Mouse (Mus musculus) spleen, postnatal 36 days (tissue): ENCODE measurements around the gene Cdc73.
"Not testable (repeated sequence)": the region's sequence is repeated elsewhere in the genome, so short reads cannot be mapped to it uniquely, and the experiment has no call there.

Experiments
- DNase-seq, 2 experiments: peaks; one replicate each; pipeline ENCODE4 v3.0.0; 2022; ENCODE audit warnings: low spot score in 2 of 2, mixed read lengths in 1 of 2

Gene Cdc73

DNA sequence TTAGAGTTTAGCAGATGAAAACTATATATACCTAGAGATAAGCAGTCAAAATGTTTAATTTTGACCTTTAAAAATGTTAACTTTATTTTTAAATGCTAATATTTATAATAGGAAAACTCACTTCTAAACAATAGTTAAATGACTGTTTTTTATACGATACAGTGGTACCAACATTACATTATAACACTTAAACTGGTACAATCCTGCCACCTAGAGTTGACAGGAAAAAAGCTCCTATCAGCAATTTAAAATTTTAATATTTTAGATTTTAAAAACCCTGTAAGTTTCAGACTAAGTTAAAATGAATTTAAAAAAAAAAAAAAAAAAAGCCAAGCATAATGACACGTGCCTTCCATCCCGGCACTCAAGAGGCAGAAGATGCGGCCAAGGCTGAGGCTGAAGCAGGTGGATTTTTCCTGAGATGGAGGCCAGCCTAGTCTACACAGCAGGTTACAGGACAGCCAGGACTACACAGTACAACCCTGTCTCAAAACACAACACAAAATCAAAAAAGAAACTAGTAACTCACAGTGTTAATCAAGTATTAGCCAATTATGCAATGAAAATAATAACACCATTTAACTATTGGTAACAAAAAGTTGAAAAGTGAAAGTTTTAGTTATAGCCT, 26.8 kb downstream of the Cdc73 start:
- no peak for DNase-seq

DNA sequence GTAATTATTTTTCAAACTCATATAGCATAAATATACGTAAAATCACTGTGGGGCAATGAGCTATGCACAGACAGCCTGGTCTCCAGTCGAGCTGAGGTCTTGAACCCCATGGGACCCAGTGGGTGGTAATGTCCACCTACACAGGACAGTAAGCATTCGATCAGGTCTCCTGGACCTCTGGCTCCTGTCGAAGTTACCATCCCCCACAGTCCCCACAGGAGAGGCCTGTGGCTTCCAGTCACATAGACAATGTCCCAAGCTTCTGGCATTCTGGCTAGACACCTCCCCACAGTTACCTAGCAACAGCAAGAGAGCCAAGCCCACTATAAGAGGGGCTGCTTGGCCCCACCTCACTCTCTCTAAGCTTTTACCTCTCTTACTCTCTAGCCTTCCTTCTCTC, 37.9 kb downstream of the Cdc73 start:
- not testable (repeated sequence) for DNase-seq

DNA sequence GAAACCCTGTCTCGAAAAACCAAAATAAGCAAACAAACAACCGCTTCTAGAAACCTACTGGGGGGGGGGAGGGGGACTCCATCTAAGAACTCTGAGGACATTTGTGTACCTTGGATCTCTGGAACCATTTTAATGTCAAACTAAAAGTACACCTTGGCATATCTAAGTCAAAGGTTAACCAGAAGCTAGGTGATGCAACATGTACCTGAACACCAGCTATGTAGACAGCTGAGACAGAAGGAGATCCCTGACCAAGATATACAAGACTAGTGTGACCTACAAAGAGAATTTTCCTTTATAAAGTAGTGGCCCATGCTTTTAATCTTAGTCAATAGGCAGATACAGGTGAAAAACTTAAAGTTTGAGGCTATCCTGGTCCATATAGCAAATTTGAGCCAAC, 39.5 kb downstream of the Cdc73 start:
- no peak for DNase-seq

DNA sequence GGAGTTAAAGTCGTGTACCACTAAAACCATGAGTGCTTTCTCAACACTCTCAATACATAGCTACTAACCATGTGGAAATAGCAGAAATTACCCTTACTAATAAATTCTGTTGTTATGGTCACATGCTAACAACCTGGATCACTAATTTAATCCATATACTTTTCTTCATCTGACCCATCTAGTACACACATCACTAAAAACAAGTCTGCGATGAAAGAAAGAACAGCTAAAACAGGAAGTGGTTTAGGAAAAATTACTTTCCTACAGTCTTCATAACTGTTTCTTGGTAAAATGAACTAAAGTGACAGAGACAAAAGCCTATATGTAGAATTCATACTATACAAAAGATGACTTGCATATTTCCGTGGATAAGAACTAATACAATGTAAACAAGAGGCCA, 49.0 kb downstream of the Cdc73 start:
- no peak for DNase-seq

DNA sequence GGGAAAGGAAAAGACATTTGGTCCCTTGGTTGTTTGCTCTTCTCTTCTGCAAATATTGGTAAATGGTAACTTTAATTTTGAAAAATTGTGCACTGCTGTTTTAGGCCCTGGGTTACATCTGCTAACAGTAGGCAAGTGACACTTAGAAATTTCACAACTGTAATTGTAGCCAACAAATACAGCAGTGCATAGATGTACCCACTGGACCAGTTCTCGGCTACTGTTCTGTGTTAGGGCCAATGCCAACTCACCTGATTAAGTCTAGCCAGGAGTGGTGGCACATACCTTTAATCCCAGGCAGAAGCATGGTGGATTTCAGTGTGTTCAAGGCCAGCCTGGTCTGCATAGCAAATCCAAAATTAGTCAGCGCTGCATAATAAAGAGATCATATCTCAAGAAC, 52.4 kb downstream of the Cdc73 start:
- DNase-seq = no peak

DNA sequence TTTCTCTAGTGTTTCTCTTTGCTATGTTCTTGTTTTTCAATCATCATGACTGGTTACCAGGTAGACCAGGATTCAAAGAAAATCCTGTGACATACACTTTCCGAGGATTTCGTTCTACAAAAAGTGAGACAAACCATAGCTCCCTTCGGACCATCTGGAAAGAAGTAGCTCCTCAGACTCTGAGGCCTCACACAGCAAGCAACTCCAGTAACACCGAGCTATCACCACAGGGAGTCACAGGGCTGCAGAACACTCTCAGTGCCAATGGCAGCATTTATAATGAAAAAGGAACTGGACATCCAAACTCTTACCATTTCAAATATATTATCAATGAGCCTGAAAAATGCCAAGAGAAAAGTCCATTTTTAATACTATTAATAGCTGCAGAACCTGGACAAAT, 56.5 kb downstream of the Cdc73 start:
- no peak for DNase-seq

DNA sequence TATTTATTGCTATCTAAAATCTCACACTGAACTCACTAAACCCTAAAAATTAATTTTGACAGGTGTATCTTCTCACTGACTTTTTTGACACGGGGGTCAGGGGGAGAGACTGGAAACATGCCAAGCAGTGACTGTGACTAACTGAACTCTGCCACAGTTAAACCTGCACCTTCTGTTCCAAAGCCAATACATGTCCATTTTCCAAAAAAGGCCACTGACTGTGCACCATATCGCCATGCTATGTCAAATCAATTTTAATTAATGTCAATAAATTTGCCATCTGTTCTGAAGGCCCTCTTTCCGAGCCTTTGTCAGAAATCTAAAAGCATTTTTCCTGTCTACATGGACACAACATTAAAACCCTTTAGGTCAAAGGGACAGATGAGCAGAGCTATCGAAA, 57.3 kb downstream of the Cdc73 start:
- no peak for DNase-seq

DNA sequence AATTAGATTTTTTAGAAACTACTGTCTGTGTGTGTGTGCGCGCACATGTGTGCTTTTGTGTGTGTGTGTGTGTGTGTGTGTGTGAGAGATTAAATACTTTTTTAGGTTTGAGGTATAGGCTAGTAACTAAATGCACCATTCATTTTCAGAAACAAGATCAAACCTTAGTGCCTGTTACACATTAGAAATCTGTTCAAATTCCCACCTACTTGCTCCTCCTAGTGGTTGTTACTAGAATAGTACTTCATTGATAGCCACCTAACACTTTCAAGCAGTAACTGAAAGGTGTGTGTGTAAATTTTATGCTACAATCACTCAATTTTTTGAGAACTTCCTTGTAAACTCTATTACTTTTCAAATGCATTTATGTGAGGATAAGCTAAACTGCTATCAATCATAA, 58.5 kb downstream of the Cdc73 start:
- no peak for DNase-seq

DNA sequence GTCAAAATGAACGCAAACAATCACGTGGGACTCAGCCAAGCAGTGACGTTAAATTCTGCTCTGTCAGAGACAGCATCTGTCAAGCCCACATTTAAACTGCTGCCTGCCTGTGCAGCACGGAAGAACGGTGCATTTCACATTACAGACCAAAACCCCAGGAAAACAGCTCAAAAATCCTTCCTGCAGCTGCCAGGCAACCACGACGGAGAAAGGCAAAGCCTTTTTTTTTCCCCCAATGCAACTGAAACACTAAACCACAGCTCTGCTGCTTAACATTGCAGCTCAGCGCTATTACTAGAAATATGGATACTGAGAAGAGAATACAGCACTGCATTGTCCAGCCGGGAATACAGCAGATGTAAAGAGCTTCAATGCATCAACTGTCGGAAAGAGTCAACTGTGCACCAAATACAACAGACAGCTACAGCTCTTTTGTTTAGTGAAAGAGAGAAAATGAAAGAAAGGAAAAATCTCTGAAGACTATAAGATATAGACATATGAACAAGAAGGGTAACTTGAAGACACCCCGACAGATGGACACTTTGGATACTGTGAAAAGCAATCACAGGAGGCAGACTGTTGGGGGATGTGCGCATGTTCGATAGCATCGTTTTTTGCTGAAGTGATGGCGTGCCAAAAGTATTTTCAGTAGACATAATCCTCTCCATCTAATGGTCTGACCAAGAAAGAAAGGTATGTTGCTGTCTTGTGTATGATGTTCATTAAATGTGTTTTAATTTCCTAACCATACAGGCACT, 61.9 kb downstream of the Cdc73 start, which contains the start of gene B3galt2:
TSS of gene B3galt2 (plus strand) at position 15 of the 758 bp plus-strand sequence.
- DNase-seq = no peak

DNA sequence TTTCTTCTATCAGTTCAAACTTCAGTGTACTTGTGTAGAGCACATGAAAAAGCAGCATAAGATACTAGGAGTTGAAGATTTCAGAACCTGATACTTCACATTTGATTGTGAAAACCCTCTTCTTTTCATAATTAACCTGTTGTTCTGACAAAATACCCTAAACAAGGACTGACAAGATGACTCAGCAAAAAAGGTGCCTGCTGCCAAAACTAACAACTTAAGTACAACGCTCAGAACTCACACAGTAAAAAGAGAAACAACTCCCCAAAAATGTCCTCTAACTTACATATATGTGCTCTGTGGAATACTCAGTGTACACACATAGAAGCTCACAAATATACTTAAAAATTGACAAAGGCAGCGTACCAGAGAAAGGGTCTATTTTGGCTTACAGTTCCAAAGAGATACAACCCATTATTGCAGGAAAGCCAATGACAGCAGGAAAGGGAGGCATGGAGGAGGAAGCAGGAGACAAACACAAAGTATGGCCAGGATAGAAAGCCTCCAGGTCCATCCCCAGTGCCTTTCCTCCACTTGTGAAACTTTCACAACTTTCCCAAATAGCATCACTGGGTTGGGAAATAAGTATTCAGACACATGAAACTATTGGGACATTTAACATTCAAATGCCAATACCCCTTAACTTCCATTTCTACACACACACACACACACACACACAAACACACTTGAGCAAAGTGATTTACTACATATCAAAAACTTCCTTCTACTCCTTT, 69.7 kb downstream of the Cdc73 start:
- no peak for DNase-seq

DNA sequence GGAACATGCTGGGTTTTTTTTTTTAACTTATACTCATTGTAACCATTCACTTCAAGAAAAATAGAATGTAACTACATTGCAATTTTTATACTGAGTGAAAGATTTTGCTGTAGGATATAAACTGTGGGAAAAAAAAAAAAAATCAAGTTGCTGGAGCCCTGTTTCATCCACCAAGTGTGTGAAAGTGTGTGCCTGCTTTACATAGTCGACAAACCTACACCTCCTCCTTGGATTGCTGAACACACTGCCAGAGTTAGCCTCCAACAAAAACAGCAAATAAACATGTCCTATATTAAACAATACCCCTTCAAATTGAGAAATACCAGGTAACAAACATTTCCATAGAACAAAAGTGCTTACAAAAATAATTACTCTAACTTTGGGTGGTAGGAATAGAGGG, 70.3 kb downstream of the Cdc73 start:
- DNase-seq = no peak

DNA sequence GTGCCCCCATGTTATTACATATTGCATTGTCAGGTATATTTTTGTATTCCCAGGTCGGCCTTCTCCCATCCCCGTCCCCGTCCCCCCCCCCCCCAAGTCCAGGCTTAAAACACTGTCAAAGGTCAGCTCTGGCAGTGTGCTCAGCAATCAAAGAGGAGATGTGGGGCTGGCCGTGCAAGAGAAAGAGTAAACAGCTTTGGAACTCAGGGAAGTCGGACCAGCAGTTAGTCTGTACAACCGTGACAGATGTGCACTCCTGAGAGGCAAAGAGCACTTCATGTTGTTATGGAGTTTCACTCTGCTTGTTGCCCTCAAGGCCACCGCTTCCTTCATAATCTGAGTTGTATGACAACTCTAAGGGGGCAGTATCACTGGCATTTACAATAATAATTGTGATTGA, 71.4 kb downstream of the Cdc73 start:
- DNase-seq = no peak

DNA sequence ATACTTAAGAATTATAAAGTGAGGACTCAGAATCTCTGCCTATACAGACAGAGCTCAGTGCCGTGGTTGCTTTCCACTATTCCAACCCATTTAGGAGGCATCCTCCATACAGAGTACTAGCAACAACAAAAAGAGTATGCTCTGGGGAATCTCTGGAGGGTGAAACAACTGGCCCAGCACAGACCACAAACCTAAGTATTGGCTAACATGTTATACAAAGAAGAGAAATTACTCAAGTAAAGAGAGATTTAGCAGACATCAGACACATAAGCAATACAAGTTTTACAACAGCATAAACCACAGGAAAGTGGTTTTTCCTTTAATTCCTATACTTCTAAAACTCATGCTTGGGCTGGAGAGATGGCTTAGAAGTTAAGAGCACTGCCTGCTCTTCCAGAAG, 80.1 kb downstream of the Cdc73 start:
- DNase-seq = no peak

DNA sequence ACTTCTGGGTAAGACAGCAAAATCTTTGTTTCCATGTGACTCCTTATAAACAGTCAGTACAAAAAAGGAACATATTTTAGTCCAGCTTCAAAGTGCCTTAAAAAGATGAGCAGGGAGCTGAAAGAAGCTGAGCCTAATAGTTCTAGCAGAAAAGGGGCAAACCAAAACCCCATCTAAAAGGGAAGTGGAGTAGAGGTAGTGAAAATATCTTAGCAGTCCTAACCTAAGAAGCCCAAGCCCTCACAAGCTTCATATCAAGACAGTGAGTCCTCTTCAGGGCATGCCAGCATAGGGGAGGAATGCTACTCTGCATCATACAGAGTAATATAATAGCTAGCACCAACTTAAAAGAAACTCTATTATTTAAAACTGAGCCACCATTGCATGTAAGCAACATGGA, 80.8 kb downstream of the Cdc73 start:
- no peak for DNase-seq

DNA sequence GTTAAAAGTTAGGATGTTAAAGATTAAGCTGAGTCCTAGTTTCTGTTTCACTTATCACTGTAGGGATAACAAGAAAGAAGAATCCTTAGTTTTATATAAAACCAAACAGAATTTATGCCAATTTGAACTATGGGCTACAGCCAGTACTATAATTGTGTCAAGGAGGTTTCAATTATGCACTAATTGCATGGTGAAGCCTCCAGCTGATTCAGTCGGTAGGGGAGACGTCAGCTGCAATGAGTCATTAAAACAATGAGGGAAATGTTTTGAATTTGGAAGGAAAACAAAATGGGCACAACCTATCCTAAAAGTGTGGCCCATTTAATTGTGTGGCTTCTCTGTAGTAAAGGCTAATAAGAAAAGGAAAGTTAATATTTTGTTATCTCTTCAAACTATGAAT, 82.9 kb downstream of the Cdc73 start:
- DNase-seq = no peak

DNA sequence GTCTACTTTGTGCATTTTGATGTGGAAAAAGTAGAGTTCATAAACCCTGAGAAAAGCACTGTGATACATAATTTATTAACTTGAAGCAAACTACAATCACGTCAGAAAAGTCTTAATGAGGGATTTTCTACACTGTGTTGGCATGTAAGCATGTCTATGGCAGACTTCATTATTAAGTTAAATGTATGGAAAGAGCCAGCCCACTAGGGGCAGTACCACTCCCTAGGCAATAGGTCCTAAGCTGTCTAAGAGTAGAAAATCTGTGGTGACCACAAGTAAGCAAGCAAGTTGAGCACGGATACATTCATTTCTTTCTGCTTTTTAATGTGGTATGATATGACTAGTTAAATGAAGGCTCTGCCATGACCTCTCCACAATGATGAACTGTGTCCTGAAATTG, 89.8 kb downstream of the Cdc73 start:
- no peak for DNase-seq

DNA sequence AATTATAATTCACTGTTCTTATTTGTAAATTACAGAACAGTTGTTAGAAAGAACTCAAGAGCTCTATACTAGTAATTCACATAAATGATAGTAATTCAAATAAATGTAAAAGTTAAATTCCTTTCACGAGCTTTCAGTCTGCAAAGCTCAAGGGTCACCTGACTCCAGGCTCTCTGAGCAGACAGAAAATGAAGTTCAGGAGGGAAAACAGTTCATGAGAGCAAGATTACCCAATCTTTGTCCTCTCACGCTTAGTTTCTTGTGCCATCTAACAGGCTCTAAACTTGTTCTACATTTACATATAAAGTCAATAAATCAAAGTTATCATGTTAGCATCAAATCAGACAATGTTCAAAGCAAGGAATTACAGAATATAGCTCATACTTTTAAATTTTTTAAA, 93.8 kb downstream of the Cdc73 start:
- DNase-seq = no peak

DNA sequence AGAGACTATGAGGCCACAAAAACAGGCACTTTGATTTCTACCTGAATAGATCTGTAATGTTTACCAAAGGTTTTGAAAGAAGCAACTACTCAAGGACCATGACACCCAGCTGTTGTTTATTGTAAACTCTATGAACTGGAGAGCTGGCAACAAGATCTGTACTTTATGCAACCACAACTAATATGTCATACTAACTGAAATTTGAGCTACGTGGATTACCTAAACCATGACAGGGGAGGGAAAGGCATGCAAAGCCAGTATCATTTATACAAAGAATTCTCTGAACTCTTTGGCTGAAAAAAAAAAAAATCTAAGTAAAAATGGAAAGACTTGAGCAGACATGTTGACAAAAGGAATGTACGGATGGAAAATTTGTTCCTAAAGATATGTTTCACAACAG, 105.8 kb downstream of the Cdc73 start:
- DNase-seq = no peak

DNA sequence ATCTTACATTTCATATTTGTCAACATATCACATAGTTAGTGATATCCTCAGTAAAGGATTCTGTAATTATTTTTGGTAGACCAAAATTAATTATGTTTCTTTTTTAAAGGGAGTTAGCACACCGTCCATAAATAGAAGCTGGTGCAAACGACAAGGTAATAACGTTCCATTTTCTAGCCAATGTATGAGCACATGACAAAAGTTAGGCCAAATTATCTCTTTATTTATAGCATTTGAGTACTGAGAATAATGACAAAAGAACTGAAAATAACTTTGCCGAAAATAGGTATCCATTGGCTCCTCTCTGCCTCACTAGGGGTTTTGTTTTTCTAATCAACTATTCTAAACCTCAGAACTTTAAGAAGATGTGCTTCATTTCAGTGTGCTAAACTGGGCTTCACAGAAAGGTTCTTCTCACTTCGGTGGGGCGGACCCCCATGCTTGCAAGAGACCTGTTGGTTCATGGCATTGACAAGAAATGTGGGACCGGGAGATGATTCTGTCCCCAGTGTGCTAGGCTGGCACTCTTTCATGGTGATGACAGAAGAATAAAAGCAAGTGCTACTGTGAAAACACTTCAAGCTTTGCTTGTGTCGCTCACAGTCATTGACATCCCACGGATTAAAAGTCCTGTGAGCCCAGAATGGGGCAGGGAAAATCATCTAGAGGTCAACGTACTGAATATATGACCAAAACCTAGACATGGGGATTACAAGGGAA, 125.7 kb downstream of the Cdc73 start:
- DNase-seq = no peak

DNA sequence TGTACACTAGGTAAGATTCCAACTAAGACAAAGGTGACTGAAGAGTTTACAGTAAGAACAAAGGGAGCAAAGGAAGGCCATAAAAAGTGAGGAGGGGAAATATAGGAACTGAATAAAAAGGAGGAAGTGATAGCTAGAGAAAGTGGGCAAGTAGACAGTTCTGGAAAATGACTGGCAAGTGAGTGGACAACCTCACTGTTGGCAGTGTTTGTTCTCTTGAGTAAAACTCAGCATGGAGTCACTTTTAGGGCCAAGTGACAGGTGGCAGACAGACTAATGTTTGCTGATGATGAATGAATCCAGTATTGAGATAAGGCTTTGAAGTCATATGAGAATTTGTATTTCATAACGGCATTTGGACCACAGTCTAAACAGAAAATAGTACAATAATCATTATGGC, 144.5 kb downstream of the Cdc73 start:
- no peak for DNase-seq

DNA sequence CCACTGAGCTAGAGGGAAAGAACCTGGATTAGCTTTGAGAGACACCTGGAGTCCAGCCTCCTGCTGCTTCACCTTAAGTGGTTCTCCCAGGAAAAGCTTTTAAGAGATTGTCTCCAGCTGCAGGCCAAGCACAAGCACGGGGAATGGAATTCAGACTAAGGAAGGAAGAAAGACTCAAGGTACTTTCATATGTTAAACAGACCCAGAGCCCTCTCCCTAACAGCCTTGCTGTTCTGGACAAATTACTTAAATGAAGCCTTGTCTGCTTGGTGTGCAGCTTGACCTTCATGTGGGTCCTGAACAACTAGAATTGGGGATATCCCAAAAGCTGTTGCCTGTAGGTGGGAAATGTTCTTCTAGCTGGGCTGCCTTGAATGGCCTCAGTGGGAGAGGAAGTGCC, 147.2 kb downstream of the Cdc73 start:
- no peak for DNase-seq

DNA sequence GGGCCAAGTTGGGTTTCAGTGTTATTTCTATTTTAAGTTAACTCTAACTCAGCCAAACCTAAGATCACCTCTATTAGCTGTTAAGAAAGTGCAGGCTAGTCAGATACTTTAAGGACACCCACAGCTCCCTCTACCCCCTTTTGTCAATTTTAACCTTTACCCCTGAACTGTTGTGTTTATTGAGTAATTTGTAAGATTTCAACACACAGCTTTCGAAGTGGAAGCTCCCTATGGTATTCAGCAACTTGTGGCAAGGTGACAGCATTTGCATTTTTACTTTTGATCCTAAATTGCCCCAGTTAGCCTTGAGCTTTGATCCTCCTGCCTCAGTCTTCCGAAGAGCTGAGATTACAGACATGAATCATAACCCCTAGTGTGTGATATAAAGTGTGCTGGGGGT, 148.1 kb downstream of the Cdc73 start:
- DNase-seq = no peak
